Mouse (Mus musculus): ENCODE measurements around the gene Cnr2.

GRCm38 (mm10) chr4:135963457-135964193 is 68.4 kb downstream of the Cnr2 start, which contains the start of gene Gale:
- TF ChIP-seq CHD2 (IDR thresholded peaks at IDR 0.05; ENCODE audit: low read depth, low read length): no peak
- TF ChIP-seq ZNF384 (IDR thresholded peaks at IDR 0.05; ENCODE audit: low read depth, low read length): no peak
